Mouse (Mus musculus) liver (tissue): ENCODE measurements around the gene Bmp10.
"Not testable (repeated sequence)": the region's sequence is repeated elsewhere in the genome, so short reads cannot be mapped to it uniquely, and the experiment has no call there.

Source experiments
- DNase-seq: peaks from one replicate; pipeline ENCODE4 v3.0.0-alpha.2; 2020; ENCODE audit warnings: mixed read lengths

Gene Bmp10

GRCm38 (mm10) chr6:87449534-87449933 lies 20.7 kb downstream of the Bmp10 start:
- no peak for DNase-seq

- peak; percentile 27 for DNase-seq
These were observed 22.2 kb downstream of the Bmp10 start for GRCm38 (mm10) chr6:87451016-87451415.

GRCm38 (mm10) chr6:87451771-87452170 lies 23.0 kb downstream of the Bmp10 start:
- no peak for DNase-seq

GRCm38 (mm10) chr6:87455507-87455906 lies 26.7 kb downstream of the Bmp10 start:
- no peak for DNase-seq

- DNase-seq, result peak; percentile 77
These were observed 37.4 kb downstream of the Bmp10 start for GRCm38 (mm10) chr6:87466221-87466620.

GRCm38 (mm10) chr6:87467373-87467772 lies 38.6 kb downstream of the Bmp10 start:
- no peak for DNase-seq

GRCm38 (mm10) chr6:87468372-87468771 lies 39.6 kb downstream of the Bmp10 start:
- no peak for DNase-seq

- DNase-seq, result not testable (repeated sequence)
These were observed 41.3 kb downstream of the Bmp10 start for GRCm38 (mm10) chr6:87470098-87470497.

GRCm38 (mm10) chr6:87475223-87475622 lies 46.4 kb downstream of the Bmp10 start:
- no peak for DNase-seq

GRCm38 (mm10) chr6:87478847-87479246 lies 50.1 kb downstream of the Bmp10 start:
- DNase-seq, result no peak

- DNase-seq, result no peak
These were observed 50.7 kb downstream of the Bmp10 start for GRCm38 (mm10) chr6:87479291-87479999.

- DNase-seq, result no peak
These were observed 54.6 kb downstream of the Bmp10 start for GRCm38 (mm10) chr6:87483224-87483899.

GRCm38 (mm10) chr6:87483900-87484289 lies 55.1 kb downstream of the Bmp10 start:
- no peak for DNase-seq

GRCm38 (mm10) chr6:87484806-87485205 lies 56.0 kb downstream of the Bmp10 start:
- DNase-seq, result no peak
